Mouse (Mus musculus) midbrain, embryonic 10.5 days (tissue): ENCODE data around the gene Gm10643. TPM values are rescaled to one million over a fixed set of nuclear protein-coding genes. Genes with fewer than 3 reads are reported as not detected.

ENCODE experiments used
- DNase-seq: peaks from one replicate; pipeline ENCODE4 v3.0.0-alpha.2; 2017; ENCODE audit warnings: low spot score
- H3K27ac ChIP-seq: fragments of 300-500 bp; sonication (generic); replicated peaks from 2 replicates; pipeline ENCODE4 v1.5.1; 2016; ENCODE audit warnings: mild to moderate bottlenecking
- H3K27me3 ChIP-seq: fragments of 300-500 bp; sonication (generic); 2 replicates; pipeline ENCODE4 v1.6.1; 2016; ENCODE audit warnings: low read depth, mild to moderate bottlenecking; ENCODE audit not compliant: poor library complexity, severe bottlenecking
- H3K36me3 ChIP-seq: fragments of 300-500 bp; sonication (generic); 2 replicates; pipeline ENCODE4 v1.6.1; 2016; ENCODE audit warnings: mild to moderate bottlenecking, moderate library complexity
- H3K4me1 ChIP-seq: fragments of 300-500 bp; sonication (generic); 2 replicates; pipeline ENCODE4 v1.6.1; 2016
- H3K4me3 ChIP-seq: fragments of 300-500 bp; sonication (generic); 2 replicates; pipeline ENCODE4 v1.5.1; 2016; ENCODE audit warnings: mild to moderate bottlenecking, moderate library complexity
- H3K9me3 ChIP-seq: fragments of 300-500 bp; sonication (generic); replicated peaks from 2 replicates; pipeline ENCODE4 v1.6.1; 2016; ENCODE audit warnings: mild to moderate bottlenecking
- WGBS: fragments of 180-500 bp; shearing (Covaris S2); methylation state at CpG from one replicate; pipeline ENCODE4 v1.1.7; 2016; 5-methylcytosine and 5-hydroxymethylcytosine counted together
- polyA plus RNA-seq: library from polyadenylated mRNA; unstranded; fragments of >200 nt; fragmentation: Nextera tagmentation; extraction: Ambion mirVana; gene quantifications from 2 replicates; pipeline ENCODE4 v1.2.1, GENCODE M21; 2016

Gm10643 gene
- polyA plus RNA-seq, 1 experiment from 2014 or later = 0.69 TPM

- Histone ChIP-seq H3K27me3 (peaks cover 53% of the 10 kb centered on the region), H3K36me3 (no peaks in the 10 kb centered on the region), H3K4me1 (peaks cover 32% of the 10 kb centered on the region), H3K27ac (no peak overlapping the region), H3K9me3 (no peaks in the 10 kb centered on the region), H3K4me3 (no peak overlapping the region)
- WGBS = 86% methylated on average over 3 of the region's 3 CpGs
- no peak for DNase-seq
These were observed 18.4 kb downstream of the Gm10643 start for GRCm38 (mm10) chr8:84046505-84046904.

GRCm38 (mm10) chr8:84044900-84045299, 20.0 kb downstream of the Gm10643 start, which contains the start of gene Rln3:
Rln3 (minus strand) TSS chr8:84045000.
- no peaks in the 10 kb centered on the region for H3K9me3 ChIP-seq
- peak within 1 kb of the TSS; percentile 41 for H3K4me3 ChIP-seq
- peaks cover 69% of the 10 kb centered on the region for H3K27me3 ChIP-seq
- no peaks in the 10 kb centered on the region for H3K36me3 ChIP-seq
- H3K4me1 ChIP-seq = peaks cover 23% of the 10 kb centered on the region
- H3K27ac ChIP-seq = no peak within 1 kb of the TSS
- DNase-seq = no peak
- 6% methylated on average over 9 of the region's 9 CpGs for WGBS

- H3K27me3 ChIP-seq = peaks cover 77% of the 10 kb centered on the region
- H3K36me3 ChIP-seq = no peaks in the 10 kb centered on the region
- DNase-seq = no peak
- 2% methylated on average over 7 of the region's 7 CpGs for WGBS
- H3K4me1 ChIP-seq = peaks cover 26% of the 10 kb centered on the region
- H3K9me3 ChIP-seq = no peaks in the 10 kb centered on the region
- H3K4me3 ChIP-seq = no peak overlapping the region
- no peak overlapping the region for H3K27ac ChIP-seq
These were observed 20.8 kb downstream of the Gm10643 start for GRCm38 (mm10) chr8:84044103-84044502.

GRCm38 (mm10) chr8:84042948-84043342, 22.0 kb downstream of the Gm10643 start:
- Histone ChIP-seq H3K27me3 (peaks cover 89% of the 10 kb centered on the region), H3K4me3 (peak overlapping the region; percentile 54), H3K9me3 (no peaks in the 10 kb centered on the region), H3K4me1 (peaks cover 26% of the 10 kb centered on the region), H3K27ac (no peak overlapping the region), H3K36me3 (no peaks in the 10 kb centered on the region)
- 33% methylated on average over 12 of the region's 12 CpGs for WGBS
- no peak for DNase-seq

GRCm38 (mm10) chr8:84042066-84042947, 22.6 kb downstream of the Gm10643 start, which contains the start of gene Il27ra:
Il27ra (minus strand) TSS chr8:84042589.
- Histone ChIP-seq H3K4me1 (peaks cover 26% of the 10 kb centered on the region), H3K36me3 (no peaks in the 10 kb centered on the region), H3K27me3 (peaks cover 95% of the 10 kb centered on the region), H3K4me3 (peak within 1 kb of the TSS; percentile 54), H3K9me3 (no peaks in the 10 kb centered on the region), H3K27ac (peak within 1 kb of the TSS; percentile 63; the same call in 1 of the 2 replicates)
- DNase-seq = peak; percentile 77
- 5% methylated on average over 40 of the region's 40 CpGs for WGBS

GRCm38 (mm10) chr8:84039050-84039449, 25.9 kb downstream of the Gm10643 start:
- H3K27ac ChIP-seq = no peak overlapping the region
- H3K4me1 ChIP-seq = peaks cover 18% of the 10 kb centered on the region
- H3K4me3 ChIP-seq = no peak overlapping the region
- H3K9me3 ChIP-seq = no peaks in the 10 kb centered on the region
- peak; percentile 80 for DNase-seq
- no peaks in the 10 kb centered on the region for H3K36me3 ChIP-seq
- H3K27me3 ChIP-seq = peaks cover 79% of the 10 kb centered on the region
- WGBS = 19% methylated on average over 5 of the region's 5 CpGs

- no peaks in the 10 kb centered on the region for H3K9me3 ChIP-seq
- no peak for DNase-seq
- 83% methylated on average over 5 of the region's 5 CpGs for WGBS
- peaks cover 15% of the 10 kb centered on the region for H3K4me1 ChIP-seq
- no peak overlapping the region for H3K27ac ChIP-seq
- H3K27me3 ChIP-seq = peaks cover 69% of the 10 kb centered on the region
- no peak overlapping the region for H3K4me3 ChIP-seq
- H3K36me3 ChIP-seq = no peaks in the 10 kb centered on the region
These were observed 26.9 kb downstream of the Gm10643 start for GRCm38 (mm10) chr8:84038015-84038414.

- Histone ChIP-seq H3K4me1 (no peaks in the 10 kb centered on the region), H3K9me3 (no peaks in the 10 kb centered on the region), H3K36me3 (no peaks in the 10 kb centered on the region), H3K27me3 (peaks cover 38% of the 10 kb centered on the region), H3K27ac (no peak overlapping the region), H3K4me3 (no peak overlapping the region)
- DNase-seq = no peak
- WGBS = 74% methylated on average over 4 of the region's 4 CpGs
These were observed 32.2 kb downstream of the Gm10643 start for GRCm38 (mm10) chr8:84032777-84033176.

- no peak for DNase-seq
- Histone ChIP-seq H3K27ac (no peak overlapping the region), H3K27me3 (peaks cover 54% of the 10 kb centered on the region), H3K9me3 (no peaks in the 10 kb centered on the region), H3K4me3 (no peak overlapping the region), H3K4me1 (peaks cover 17% of the 10 kb centered on the region), H3K36me3 (no peaks in the 10 kb centered on the region)
- 89% methylated on average over 5 of the region's 5 CpGs for WGBS
These were observed 35.7 kb downstream of the Gm10643 start for GRCm38 (mm10) chr8:84029272-84029671.

- H3K4me1 ChIP-seq = peaks cover 29% of the 10 kb centered on the region
- no peak for DNase-seq
- no peak overlapping the region for H3K4me3 ChIP-seq
- H3K36me3 ChIP-seq = no peaks in the 10 kb centered on the region
- WGBS = 12% methylated on average over 10 of the region's 10 CpGs
- H3K9me3 ChIP-seq = no peaks in the 10 kb centered on the region
- H3K27me3 ChIP-seq = peaks cover 61% of the 10 kb centered on the region
- no peak overlapping the region for H3K27ac ChIP-seq
These were observed 37.5 kb downstream of the Gm10643 start for GRCm38 (mm10) chr8:84027449-84027848.

- WGBS = under 1% methylated on average over 41 of the region's 41 CpGs
- Histone ChIP-seq H3K4me1 (peaks cover 43% of the 10 kb centered on the region), H3K27ac (peak overlapping the region; percentile 78), H3K4me3 (peak overlapping the region; percentile 66), H3K27me3 (peaks cover 76% of the 10 kb centered on the region), H3K36me3 (no peaks in the 10 kb centered on the region), H3K9me3 (no peaks in the 10 kb centered on the region)
- peak; percentile 75 for DNase-seq
These were observed 39.1 kb downstream of the Gm10643 start for GRCm38 (mm10) chr8:84025863-84026262.

GRCm38 (mm10) chr8:84024171-84024570, 40.8 kb downstream of the Gm10643 start:
- DNase-seq = peak; percentile 71
- H3K27me3 ChIP-seq = peaks cover 85% of the 10 kb centered on the region
- no peaks in the 10 kb centered on the region for H3K36me3 ChIP-seq
- WGBS = 9% methylated on average over 10 of the region's 10 CpGs
- no peak overlapping the region for H3K27ac ChIP-seq
- peaks cover 45% of the 10 kb centered on the region for H3K4me1 ChIP-seq
- H3K9me3 ChIP-seq = no peaks in the 10 kb centered on the region
- H3K4me3 ChIP-seq = no peak overlapping the region

GRCm38 (mm10) chr8:84023631-84024030, 41.3 kb downstream of the Gm10643 start:
- H3K4me3 ChIP-seq = no peak overlapping the region
- peaks cover 85% of the 10 kb centered on the region for H3K27me3 ChIP-seq
- H3K9me3 ChIP-seq = no peaks in the 10 kb centered on the region
- no peak overlapping the region for H3K27ac ChIP-seq
- no peaks in the 10 kb centered on the region for H3K36me3 ChIP-seq
- DNase-seq = no peak
- H3K4me1 ChIP-seq = peaks cover 45% of the 10 kb centered on the region
- 87% methylated on average over 1 of the region's 1 CpGs for whole genome bisulfite sequencing
